Mouse (Mus musculus) MEL (cell line): ENCODE results near the gene Rbm43.

Experiments
- POLR2A ChIP-seq, 2 experiments: IDR thresholded peaks; 2 replicates each; pipeline ENCODE4 v1.6.1; 2011 to 2012; ENCODE audit warnings: low read length in 2 of 2, mild to moderate bottlenecking in 2 of 2, control low read depth in 1 of 2, improper control_type of control experiment in 1 of 2, low read depth in 1 of 2, moderate library complexity in 1 of 2; ENCODE audit not compliant: control insufficient read depth in 1 of 2, insufficient read depth in 1 of 2, poor library complexity in 1 of 2
- SIN3A ChIP-seq: IDR thresholded peaks from 2 replicates; pipeline ENCODE4 v1.6.1; 2012; ENCODE audit warnings: low read length, improper control_type of control experiment, inconsistent platforms

- TF ChIP-seq SIN3A: no peak
- TF ChIP-seq POLR2A (IDR thresholded peaks at IDR 0.05; ENCODE audit: control insufficient read depth in 1 of 2, insufficient read depth in 1 of 2, low read depth in 1 of 2, low read length in 2 of 2, poor library complexity in 1 of 2): no peak; a peak in 1 of 4 replicates
Observed at GRCm38 (mm10) chr2:51936585-51936984, 1.6 kb upstream of the Rbm43 start.
